Comparison of ENCODE assay signal across 16 mouse cellular contexts in genomic region chr17:83359934-83360333, GRCm38 (mm10).
"Had no signal": no experiment of that assay in that cellular context is flagged by ENCODE, and none has a peak within 500 bp of the region (broad histone marks: within the 10 kb centered on the region; RNA-seq: fewer than 3 reads in every experiment).

No protein-coding gene starts in this region.

- H3K9ac ChIP-seq: liver, embryonic 13.5 days; midbrain, embryonic 12.5 days; midbrain, embryonic 15.5 days; neural tube, embryonic 12.5 days; neural tube, embryonic 15.5 days; stomach, embryonic 15.5 days had no signal

- H3K27me3 ChIP-seq: liver, embryonic 13.5 days; midbrain, embryonic 12.5 days; midbrain, embryonic 15.5 days; neural tube, embryonic 12.5 days; neural tube, embryonic 15.5 days; stomach, embryonic 15.5 days had no signal

- ATAC-seq: midbrain, embryonic 15.5 days had no signal

- H3K4me1 ChIP-seq: midbrain, embryonic 15.5 days; neural tube, embryonic 12.5 days had no signal

- H3K27ac ChIP-seq: kidney, postnatal 0 days; left cerebral cortex, adult 2 months; liver, embryonic 13.5 days; macrophage; midbrain, embryonic 12.5 days; midbrain, embryonic 15.5 days; neural tube, embryonic 12.5 days; neural tube, embryonic 15.5 days; stomach, embryonic 15.5 days had no signal

- H3K4me3 ChIP-seq: left cerebral cortex, adult 2 months; liver, embryonic 13.5 days; midbrain, embryonic 12.5 days; midbrain, embryonic 15.5 days; neural tube, embryonic 12.5 days; neural tube, embryonic 15.5 days; stomach, embryonic 15.5 days had no signal

- DNase-seq: kidney, adult 2 months; kidney, postnatal 25 days; layer of hippocampus, postnatal 36 days; liver, embryonic 13.5 days; lung, postnatal 10 days; right cerebral cortex, postnatal 25 days; spleen, adult 18-20 months; thymus, postnatal 25 days had no signal

- H3K4me2 ChIP-seq: liver, embryonic 13.5 days; midbrain, embryonic 12.5 days; midbrain, embryonic 15.5 days; neural tube, embryonic 12.5 days; neural tube, embryonic 15.5 days; stomach, embryonic 15.5 days had no signal

- H3K36me3 ChIP-seq: liver, embryonic 13.5 days; midbrain, embryonic 12.5 days; midbrain, embryonic 15.5 days; neural tube, embryonic 12.5 days; neural tube, embryonic 15.5 days; stomach, embryonic 15.5 days had no signal

- H3K9me3 ChIP-seq: liver, embryonic 13.5 days; midbrain, embryonic 12.5 days; midbrain, embryonic 15.5 days; neural tube, embryonic 12.5 days; neural tube, embryonic 15.5 days; stomach, embryonic 15.5 days had no signal
